Mouse (Mus musculus) kidney, adult 18-20 months (tissue): Measurements from ENCODE around the gene Aff3.

Experiments
- DNase-seq: peaks from one replicate; pipeline ENCODE4 v3.0.0; 2021

The Aff3 gene

GRCm38 (mm10) chr1:38130715-38131483 is 533.9 kb downstream of the Aff3 start:
- DNase-seq, result no peak

GRCm38 (mm10) chr1:38129501-38130267 is 535.1 kb downstream of the Aff3 start, which contains the start of gene Rev1:
Rev1 (minus strand) TSS chr1:38129801.
- peak; percentile 94 for DNase-seq

- peak; percentile 68 for DNase-seq
Measured at GRCm38 (mm10) chr1:38128919-38129436, 535.8 kb downstream of the Aff3 start.
